Mouse (Mus musculus): Measurements from ENCODE around the gene Ndufa10. TPM values are rescaled to one million over a fixed set of nuclear protein-coding genes. Genes with fewer than 3 reads are reported as not detected.

Gene Ndufa10
- polyA plus RNA-seq, 1 experiment from 2014 or later = 575 TPM

DNA sequence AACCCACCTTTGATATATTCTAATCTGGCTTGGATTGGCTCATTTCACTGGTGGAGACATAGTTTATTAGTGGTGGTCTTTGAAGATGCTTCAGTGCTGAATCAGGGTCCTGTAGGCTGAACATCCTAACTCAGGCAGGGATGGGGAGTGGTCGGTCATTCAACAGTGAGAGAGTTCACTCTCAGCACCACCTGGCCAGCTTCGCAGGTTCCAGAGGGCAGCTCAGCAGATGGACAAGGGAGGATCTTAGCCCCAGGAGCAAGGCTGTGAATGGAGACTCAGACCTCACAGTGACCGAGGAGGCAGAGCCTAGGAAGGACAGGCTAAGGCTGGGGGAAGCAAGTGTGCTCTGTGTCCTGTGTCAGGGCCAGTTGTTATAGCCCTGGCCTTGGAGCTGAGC lies 42.2 kb downstream of the Ndufa10 start:
- Histone ChIP-seq H3K9ac (ENCODE audit: low read length) (no peak overlapping the region), H3K36me3 (ENCODE audit: control insufficient read depth, insufficient read depth, low read length) (no peaks in the 10 kb centered on the region), H3K4me1 (ENCODE audit: control insufficient read depth in 2 of 2, insufficient read depth in 2 of 2, low read length in 2 of 2) (peaks cover 0 to under 1% of the 10 kb centered on the region in 2 experiments; a peak in 1 of 4 replicates), H3K27ac (replicated peaks in 1 of 2; ENCODE audit: control insufficient read depth in 1 of 2, insufficient read depth in 1 of 2, low read depth in 2 of 2, low read length in 2 of 2) (no peak overlapping the region), H3K4me2 (ENCODE audit: low read length) (no peak overlapping the region), H3K9me3 (ENCODE audit: control insufficient read depth, low read length) (0 out of 2 replicates have a peak, but pooled peaks cover 2% of the 10 kb centered on the region), H3K4me3 (ENCODE audit: control insufficient read depth in 1 of 2, insufficient read depth in 1 of 2, low read depth in 1 of 2, low read length in 2 of 2) (no peak overlapping the region), H3K27me3 (ENCODE audit: control insufficient read depth, insufficient read depth, low read length) (no peaks in the 10 kb centered on the region)
- 72% methylated on average over 3 of the region's 3 CpGs for WGBS
- ATAC-seq (ENCODE audit: insufficient number of reproducible peaks, insufficient read depth, low FRiP score, low read depth) = no peak

DNA sequence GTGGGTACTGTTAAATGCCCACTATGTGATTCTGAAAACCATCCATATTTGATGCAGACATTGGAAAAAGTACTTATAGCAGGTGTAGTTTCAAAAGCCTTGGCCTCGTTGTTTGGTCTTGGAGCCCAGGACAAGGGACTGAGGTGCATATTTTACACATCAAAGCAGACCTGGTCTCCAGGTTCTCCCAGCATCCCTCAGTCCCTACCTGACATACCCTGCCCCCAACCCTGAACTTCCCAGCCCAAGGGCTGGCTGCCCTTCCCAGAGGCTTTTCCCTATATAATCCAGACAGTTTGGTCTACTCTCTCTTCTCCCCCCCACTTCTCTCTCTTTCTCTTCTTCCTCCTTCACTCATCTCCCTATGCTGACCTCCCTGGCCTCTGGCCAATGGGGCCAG lies 42.7 kb downstream of the Ndufa10 start:
- Histone ChIP-seq H3K36me3 (ENCODE audit: control insufficient read depth, insufficient read depth, low read length) (no peaks in the 10 kb centered on the region), H3K4me3 (ENCODE audit: control insufficient read depth in 1 of 2, insufficient read depth in 1 of 2, low read depth in 1 of 2, low read length in 2 of 2) (no peak overlapping the region), H3K27me3 (ENCODE audit: control insufficient read depth, insufficient read depth, low read length) (no peaks in the 10 kb centered on the region), H3K9ac (ENCODE audit: low read length) (no peak overlapping the region), H3K4me1 (ENCODE audit: control insufficient read depth in 2 of 2, insufficient read depth in 2 of 2, low read length in 2 of 2) (no peaks in the 10 kb centered on the region), H3K9me3 (ENCODE audit: control insufficient read depth, low read length) (0 out of 2 replicates have a peak, but pooled peaks cover 2% of the 10 kb centered on the region), H3K27ac (replicated peaks in 1 of 2; ENCODE audit: control insufficient read depth in 1 of 2, insufficient read depth in 1 of 2, low read depth in 2 of 2, low read length in 2 of 2) (no peak overlapping the region), H3K4me2 (ENCODE audit: low read length) (no peak overlapping the region)
- no peak for ATAC-seq (ENCODE audit: insufficient number of reproducible peaks, insufficient read depth, low FRiP score, low read depth)
- 90% methylated on average over 1 of the region's 1 CpGs for WGBS

DNA sequence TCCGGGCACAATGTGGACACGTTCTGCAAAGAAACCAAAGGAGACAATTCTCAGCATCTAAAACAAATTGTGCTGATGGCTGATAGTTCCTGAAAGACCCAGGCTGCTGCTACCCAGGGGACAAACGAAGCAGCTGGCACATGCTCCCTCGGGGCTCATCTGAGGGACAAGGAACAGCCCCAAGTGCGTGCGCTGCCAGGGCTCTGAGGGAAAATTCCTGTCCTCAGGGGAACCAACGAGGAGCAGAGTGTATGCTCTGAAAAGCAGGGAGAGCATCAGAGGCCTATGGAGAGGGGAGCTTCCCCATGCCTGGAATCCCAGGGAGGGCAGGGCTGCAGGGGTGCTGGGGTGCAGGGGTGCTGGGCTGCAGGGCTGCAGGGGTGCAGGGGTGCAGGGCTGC lies 48.9 kb downstream of the Ndufa10 start:
- H3K9ac ChIP-seq (ENCODE audit: low read length) = no peak overlapping the region
- H3K9me3 ChIP-seq (ENCODE audit: control insufficient read depth, low read length) = no peaks in the 10 kb centered on the region
- no peak overlapping the region for H3K4me3 ChIP-seq (ENCODE audit: control insufficient read depth in 1 of 2, insufficient read depth in 1 of 2, low read depth in 1 of 2, low read length in 2 of 2)
- 62% methylated on average over 7 of the region's 7 CpGs for WGBS
- H3K4me1 ChIP-seq (ENCODE audit: control insufficient read depth in 2 of 2, insufficient read depth in 2 of 2, low read length in 2 of 2) = no peaks in the 10 kb centered on the region
- ATAC-seq (ENCODE audit: insufficient number of reproducible peaks, insufficient read depth, low FRiP score, low read depth) = no peak
- no peaks in the 10 kb centered on the region for H3K27me3 ChIP-seq (ENCODE audit: control insufficient read depth, insufficient read depth, low read length)
- no peak overlapping the region for H3K27ac ChIP-seq (replicated peaks in 1 of 2; ENCODE audit: control insufficient read depth in 1 of 2, insufficient read depth in 1 of 2, low read depth in 2 of 2, low read length in 2 of 2)
- no peak overlapping the region for H3K4me2 ChIP-seq (ENCODE audit: low read length)
- H3K36me3 ChIP-seq (ENCODE audit: control insufficient read depth, insufficient read depth, low read length) = no peaks in the 10 kb centered on the region

DNA sequence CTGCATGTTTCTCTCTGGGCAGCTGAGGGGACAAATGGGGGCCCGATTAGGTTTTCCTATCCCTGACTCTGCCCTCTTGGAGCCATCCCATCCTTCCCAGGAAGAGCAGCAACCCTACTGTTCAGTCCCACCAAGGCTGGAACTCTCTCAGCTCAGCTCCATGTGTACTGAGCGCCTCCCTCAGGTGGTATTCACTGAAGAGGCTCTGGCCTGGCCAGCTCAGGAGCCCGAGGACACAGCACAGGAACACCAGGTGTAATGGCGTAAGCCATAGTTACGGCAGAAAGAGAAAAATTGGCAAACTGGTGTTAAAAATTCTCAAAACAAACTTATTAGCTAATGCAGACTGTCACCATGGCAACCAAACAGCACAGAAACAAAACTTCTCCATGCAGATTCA lies 68.5 kb downstream of the Ndufa10 start:
- Histone ChIP-seq H3K4me1 (ENCODE audit: control insufficient read depth in 2 of 2, insufficient read depth in 2 of 2, low read length in 2 of 2) (no peaks in the 10 kb centered on the region), H3K27ac (replicated peaks in 1 of 2; ENCODE audit: control insufficient read depth in 1 of 2, insufficient read depth in 1 of 2, low read depth in 2 of 2, low read length in 2 of 2) (no peak overlapping the region), H3K9ac (ENCODE audit: low read length) (no peak overlapping the region), H3K36me3 (ENCODE audit: control insufficient read depth, insufficient read depth, low read length) (no peaks in the 10 kb centered on the region), H3K4me2 (ENCODE audit: low read length) (no peak overlapping the region), H3K4me3 (ENCODE audit: control insufficient read depth in 1 of 2, insufficient read depth in 1 of 2, low read depth in 1 of 2, low read length in 2 of 2) (no peak overlapping the region), H3K9me3 (ENCODE audit: control insufficient read depth, low read length) (no peaks in the 10 kb centered on the region), H3K27me3 (ENCODE audit: control insufficient read depth, insufficient read depth, low read length) (no peaks in the 10 kb centered on the region)
- ATAC-seq (ENCODE audit: insufficient number of reproducible peaks, insufficient read depth, low FRiP score, low read depth) = no peak
- WGBS = 73% methylated on average over 5 of the region's 5 CpGs

DNA sequence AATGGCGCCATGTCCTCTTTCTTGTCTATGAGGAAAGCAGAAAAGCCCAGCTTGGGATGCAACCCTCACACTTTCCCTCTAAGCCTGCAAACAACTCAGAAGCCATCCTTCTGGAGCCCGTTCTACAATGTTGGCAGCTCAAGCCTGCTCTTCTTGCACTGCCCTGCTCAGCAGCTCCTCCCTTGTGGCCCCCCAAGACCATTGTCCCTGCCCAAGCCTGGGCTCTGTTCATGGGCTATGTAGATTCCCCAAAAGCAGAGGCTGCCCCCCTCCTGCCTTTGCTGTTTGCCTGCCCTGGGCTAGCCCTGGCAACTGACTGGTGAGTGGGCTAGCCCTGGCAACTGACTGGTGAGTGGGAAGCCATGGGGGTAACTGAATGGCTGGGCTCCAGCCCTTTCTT lies 73.1 kb downstream of the Ndufa10 start:
- H3K4me3 ChIP-seq (ENCODE audit: control insufficient read depth in 1 of 2, insufficient read depth in 1 of 2, low read depth in 1 of 2, low read length in 2 of 2) = no peak overlapping the region
- no peak overlapping the region for H3K9ac ChIP-seq (ENCODE audit: low read length)
- no peak overlapping the region for H3K4me2 ChIP-seq (ENCODE audit: low read length)
- no peak overlapping the region for H3K27ac ChIP-seq (replicated peaks in 1 of 2; ENCODE audit: control insufficient read depth in 1 of 2, insufficient read depth in 1 of 2, low read depth in 2 of 2, low read length in 2 of 2)
- peaks cover 8 to 11% of the 10 kb centered on the region in 2 experiments for H3K4me1 ChIP-seq (ENCODE audit: control insufficient read depth in 2 of 2, insufficient read depth in 2 of 2, low read length in 2 of 2)
- WGBS = 83% methylated on average over 2 of the region's 2 CpGs
- H3K36me3 ChIP-seq (ENCODE audit: control insufficient read depth, insufficient read depth, low read length) = no peaks in the 10 kb centered on the region
- H3K9me3 ChIP-seq (ENCODE audit: control insufficient read depth, low read length) = no peaks in the 10 kb centered on the region
- no peaks in the 10 kb centered on the region for H3K27me3 ChIP-seq (ENCODE audit: control insufficient read depth, insufficient read depth, low read length)
- no peak for ATAC-seq (ENCODE audit: insufficient number of reproducible peaks, insufficient read depth, low FRiP score, low read depth)

DNA sequence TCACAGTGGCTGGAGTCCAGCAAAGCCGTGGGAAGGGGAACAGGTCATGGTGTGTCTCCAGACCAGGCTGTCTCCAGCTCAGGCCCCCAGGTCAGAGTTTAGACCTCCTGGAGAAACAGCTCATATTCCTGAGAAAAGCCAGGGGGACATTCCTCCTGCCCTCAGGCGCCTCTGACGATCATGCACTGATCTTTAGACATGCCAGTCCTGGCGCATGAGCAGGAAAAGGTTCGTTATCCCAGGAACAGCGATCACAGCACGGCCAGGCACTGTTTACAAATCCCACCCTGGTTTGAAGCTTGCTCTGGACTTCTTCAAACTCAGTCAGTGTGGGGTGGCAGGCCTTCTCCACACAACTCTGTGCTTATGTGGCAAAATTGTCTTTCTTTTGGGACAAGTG lies 75.1 kb downstream of the Ndufa10 start:
- H3K27ac ChIP-seq (replicated peaks in 1 of 2; ENCODE audit: control insufficient read depth in 1 of 2, insufficient read depth in 1 of 2, low read depth in 2 of 2, low read length in 2 of 2) = no peak overlapping the region

DNA sequence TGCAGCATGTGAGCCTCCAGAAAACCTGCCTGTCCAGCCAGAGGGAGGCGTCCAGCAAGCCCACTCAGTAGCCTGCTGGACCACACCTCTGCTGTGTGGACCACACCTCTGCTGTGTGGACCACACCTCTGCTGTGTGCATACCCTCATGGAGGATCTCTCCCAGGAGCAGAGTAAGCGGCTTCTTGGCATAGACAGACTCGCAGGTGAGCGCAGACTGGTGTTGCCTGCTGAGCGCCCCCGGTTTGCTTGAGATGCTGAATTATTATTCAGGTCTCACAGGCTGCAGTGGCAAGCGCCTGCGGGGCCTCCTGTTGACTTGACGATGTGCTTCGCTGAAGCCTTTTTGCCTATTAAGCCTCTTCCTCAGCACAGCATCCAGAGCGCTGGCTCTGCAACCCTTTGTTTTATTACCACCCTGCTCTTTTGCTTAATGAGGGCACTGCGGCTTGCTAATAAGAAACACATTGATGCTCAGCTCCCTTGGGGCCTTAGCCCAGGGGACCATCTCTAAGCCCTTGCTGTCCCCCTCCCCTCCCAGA lies 76.1 kb downstream of the Ndufa10 start:
- Histone ChIP-seq H3K4me2 (ENCODE audit: low read length) (no peak overlapping the region), H3K36me3 (ENCODE audit: control insufficient read depth, insufficient read depth, low read length) (no peaks in the 10 kb centered on the region), H3K9me3 (ENCODE audit: control insufficient read depth, low read length) (no peaks in the 10 kb centered on the region), H3K27me3 (ENCODE audit: control insufficient read depth, insufficient read depth, low read length) (no peaks in the 10 kb centered on the region), H3K9ac (ENCODE audit: low read length) (no peak overlapping the region), H3K27ac (replicated peaks in 1 of 2; ENCODE audit: control insufficient read depth in 1 of 2, insufficient read depth in 1 of 2, low read depth in 2 of 2, low read length in 2 of 2) (no peak overlapping the region), H3K4me1 (ENCODE audit: control insufficient read depth in 2 of 2, insufficient read depth in 2 of 2, low read length in 2 of 2) (peaks cover 15 to 21% of the 10 kb centered on the region in 2 experiments), H3K4me3 (ENCODE audit: control insufficient read depth in 1 of 2, insufficient read depth in 1 of 2, low read depth in 1 of 2, low read length in 2 of 2) (no peak overlapping the region)
- WGBS = 40% methylated on average over 12 of the region's 12 CpGs
- ATAC-seq (ENCODE audit: insufficient number of reproducible peaks, insufficient read depth, low FRiP score, low read depth) = no peak

More for the DNA sequence above, 75.1 kb downstream of the Ndufa10 start:
- Histone ChIP-seq H3K4me1 (ENCODE audit: control insufficient read depth in 2 of 2, insufficient read depth in 2 of 2, low read length in 2 of 2) (peaks cover 8 to 12% of the 10 kb centered on the region in 2 experiments), H3K9ac (ENCODE audit: low read length) (no peak overlapping the region), H3K27me3 (ENCODE audit: control insufficient read depth, insufficient read depth, low read length) (no peaks in the 10 kb centered on the region), H3K9me3 (ENCODE audit: control insufficient read depth, low read length) (no peaks in the 10 kb centered on the region), H3K4me3 (ENCODE audit: control insufficient read depth in 1 of 2, insufficient read depth in 1 of 2, low read depth in 1 of 2, low read length in 2 of 2) (no peak overlapping the region), H3K36me3 (ENCODE audit: control insufficient read depth, insufficient read depth, low read length) (no peaks in the 10 kb centered on the region), H3K4me2 (ENCODE audit: low read length) (no peak overlapping the region)
- no peak for ATAC-seq (ENCODE audit: insufficient number of reproducible peaks, insufficient read depth, low FRiP score, low read depth)
- 22% methylated on average over 7 of the region's 7 CpGs for WGBS

DNA sequence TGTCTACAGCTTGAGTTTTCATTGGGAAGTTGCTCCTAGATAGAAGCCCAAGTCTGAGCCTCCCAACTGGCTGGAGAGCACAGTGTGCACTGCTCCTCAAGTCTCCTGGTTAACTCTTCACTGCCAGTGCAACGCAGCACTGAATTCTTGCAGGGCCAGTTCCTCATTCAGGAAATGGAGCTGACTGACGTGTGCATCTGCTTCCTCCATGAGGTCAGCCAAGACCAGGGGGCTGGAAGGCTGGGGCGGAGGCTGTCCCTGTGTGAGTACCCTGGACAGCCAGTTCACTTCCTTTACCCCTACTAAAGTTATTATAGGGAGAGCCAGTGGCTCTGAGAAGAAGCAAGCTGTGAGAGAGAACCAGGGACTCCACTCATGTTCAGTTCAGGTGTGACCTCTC lies 79.4 kb downstream of the Ndufa10 start:
- H3K27ac ChIP-seq (replicated peaks in 1 of 2; ENCODE audit: control insufficient read depth in 1 of 2, insufficient read depth in 1 of 2, low read depth in 2 of 2, low read length in 2 of 2) = no peak overlapping the region
- no peak overlapping the region for H3K4me2 ChIP-seq (ENCODE audit: low read length)
- H3K27me3 ChIP-seq (ENCODE audit: control insufficient read depth, insufficient read depth, low read length) = no peaks in the 10 kb centered on the region
- H3K9me3 ChIP-seq (ENCODE audit: control insufficient read depth, low read length) = no peaks in the 10 kb centered on the region
- ATAC-seq (ENCODE audit: insufficient number of reproducible peaks, insufficient read depth, low FRiP score, low read depth) = no peak
- no peak overlapping the region for H3K4me3 ChIP-seq (ENCODE audit: control insufficient read depth in 1 of 2, insufficient read depth in 1 of 2, low read depth in 1 of 2, low read length in 2 of 2)
- H3K36me3 ChIP-seq (ENCODE audit: control insufficient read depth, insufficient read depth, low read length) = no peaks in the 10 kb centered on the region
- no peak overlapping the region for H3K9ac ChIP-seq (ENCODE audit: low read length)
- WGBS = 69% methylated on average over 3 of the region's 3 CpGs
- H3K4me1 ChIP-seq (ENCODE audit: control insufficient read depth in 2 of 2, insufficient read depth in 2 of 2, low read length in 2 of 2) = peaks cover 15 to 21% of the 10 kb centered on the region in 2 experiments

Data from heart, embryonic 14.5 days (tissue).